Mouse (Mus musculus): ENCODE measurements around the gene Mycbpap.

Mycbpap gene

DNA sequence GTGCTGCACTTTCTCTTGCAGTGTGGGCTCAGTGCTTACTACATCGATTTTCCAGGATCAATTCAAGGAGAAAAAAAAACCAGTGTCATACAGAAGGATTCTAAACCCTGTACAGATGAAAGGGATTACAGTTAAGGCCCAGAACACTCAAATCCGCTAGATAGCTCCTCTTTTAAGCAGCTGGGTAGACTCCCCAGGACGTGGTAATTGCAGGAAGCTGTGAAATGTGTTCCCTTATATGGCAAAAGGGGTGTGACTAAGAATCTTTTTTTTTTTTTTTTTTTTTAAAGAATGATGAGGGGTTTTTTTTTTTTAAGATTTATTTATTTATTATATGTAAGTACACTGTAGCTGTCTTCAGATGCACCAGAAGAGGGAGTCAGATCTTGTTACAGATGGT lies 7.3 kb upstream of the Mycbpap start:
- no peak for DNase-seq (ENCODE audit: low spot score)

DNA sequence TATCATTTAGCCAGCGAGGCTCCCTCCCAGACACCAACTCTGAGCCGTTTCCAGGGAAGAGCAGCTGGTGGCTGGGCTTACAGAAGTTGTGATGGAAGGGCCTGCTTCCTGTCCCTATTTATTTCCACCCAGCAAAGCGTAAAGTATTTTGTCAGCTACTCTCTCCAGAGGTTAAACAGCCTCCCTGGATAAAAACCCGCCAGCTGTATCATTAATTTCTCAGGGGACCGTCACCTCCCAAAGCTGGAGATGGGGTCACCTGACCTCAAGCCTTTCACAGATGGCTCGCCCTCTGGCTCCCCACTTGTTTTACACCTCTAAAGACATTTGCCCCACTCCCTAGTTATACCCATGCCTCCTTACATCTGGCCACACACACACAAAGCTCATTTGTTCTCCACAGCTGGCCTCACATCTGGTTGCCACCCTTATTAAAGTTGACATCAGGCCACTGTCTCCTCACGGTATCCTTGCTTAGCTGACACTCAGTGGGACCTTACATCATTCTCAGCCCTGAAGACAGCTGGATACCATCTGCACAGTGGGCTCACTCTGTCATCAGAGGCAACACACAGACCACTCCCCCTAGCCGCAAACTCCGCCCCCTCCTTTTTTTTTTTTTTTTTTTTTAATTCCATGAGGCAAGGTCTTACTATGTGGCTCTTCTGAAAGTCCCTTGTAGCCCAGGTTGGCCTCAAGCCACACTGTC lies 4.8 kb upstream of the Mycbpap start:
- peak; percentile 64 for DNase-seq (ENCODE audit: low spot score)

DNA sequence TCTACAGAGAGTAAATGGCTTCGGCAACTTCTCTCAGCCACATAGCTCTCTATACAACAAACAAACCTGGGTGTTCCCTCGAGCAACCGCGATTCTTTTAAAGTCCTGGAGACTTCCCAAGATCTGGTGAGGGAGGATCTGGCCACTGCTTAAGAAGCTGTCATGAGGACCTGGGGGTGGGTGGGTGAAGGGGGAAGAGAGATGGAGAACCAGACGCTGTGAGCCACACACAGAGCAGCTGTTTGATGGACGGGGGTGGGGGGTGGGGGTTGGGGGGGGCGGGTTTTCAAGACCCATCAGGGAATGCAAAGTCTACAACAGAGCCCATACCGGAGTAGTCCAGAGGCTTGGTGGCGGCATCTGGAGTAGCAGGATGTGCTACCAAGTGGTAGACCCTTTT lies 8.1 kb downstream of the Mycbpap start:
- DNase-seq (ENCODE audit: low spot score), result no peak

DNA sequence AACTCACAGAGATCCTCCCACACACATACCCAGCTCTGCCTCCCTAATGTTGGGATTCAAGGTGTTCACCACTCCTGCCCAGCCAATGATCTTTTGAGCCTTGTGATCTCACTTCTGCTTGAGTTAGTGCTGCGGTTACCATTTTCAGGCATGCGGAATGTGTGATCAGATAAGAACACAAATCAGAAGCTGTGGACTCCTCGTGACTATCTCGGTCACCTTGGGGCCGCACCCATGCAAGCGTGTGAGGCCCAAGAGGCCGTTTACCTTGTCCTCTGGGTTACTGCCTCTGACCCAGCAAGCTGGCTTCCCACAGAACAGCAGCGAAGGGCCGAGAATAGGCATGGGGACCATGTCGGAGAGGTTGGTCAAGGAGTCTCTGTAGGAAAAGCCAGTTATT lies 12.6 kb downstream of the Mycbpap start:
- DNase-seq (ENCODE audit: low spot score), result no peak

DNA sequence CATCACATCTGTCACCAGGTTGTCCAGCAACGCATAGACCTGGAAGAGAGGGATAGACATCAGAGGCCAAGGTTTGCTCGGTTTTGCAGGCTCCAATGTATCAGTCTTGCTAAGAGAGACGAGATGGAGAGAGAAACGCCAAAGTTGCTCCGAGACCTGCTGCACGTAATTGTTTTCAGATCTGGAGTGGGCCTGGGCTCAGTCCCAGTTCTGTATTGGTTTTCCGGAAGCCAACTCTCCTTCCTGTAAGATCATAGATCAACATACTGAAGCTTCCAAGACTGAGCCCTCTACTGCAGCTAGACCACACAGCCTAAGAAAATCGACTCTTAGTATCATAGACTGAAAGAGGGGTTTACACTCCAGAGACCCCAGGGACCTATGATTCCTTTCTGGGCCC lies 20.1 kb downstream of the Mycbpap start:
- no peak for DNase-seq (ENCODE audit: low spot score)

DNA sequence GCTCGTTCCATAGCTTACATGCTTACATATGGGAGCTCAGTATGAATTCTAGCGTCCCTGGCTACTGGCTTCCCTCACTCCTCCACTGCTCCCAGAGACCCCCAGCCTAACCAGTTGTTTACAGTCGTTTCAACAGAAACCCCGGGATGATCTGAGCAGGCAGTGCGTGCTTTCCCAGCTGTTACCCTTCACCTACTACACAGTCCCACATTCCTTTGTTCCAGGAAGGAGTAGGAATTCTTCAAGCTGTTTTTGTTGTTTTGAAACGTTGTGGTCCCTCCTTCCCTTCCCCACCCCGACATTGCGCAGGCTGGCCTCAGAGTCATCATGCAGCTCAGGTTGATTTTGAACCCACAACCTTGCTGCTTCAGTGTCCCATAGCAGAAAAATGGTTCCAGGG lies 21.2 kb downstream of the Mycbpap start:
- no peak for DNase-seq (ENCODE audit: low spot score)

DNA sequence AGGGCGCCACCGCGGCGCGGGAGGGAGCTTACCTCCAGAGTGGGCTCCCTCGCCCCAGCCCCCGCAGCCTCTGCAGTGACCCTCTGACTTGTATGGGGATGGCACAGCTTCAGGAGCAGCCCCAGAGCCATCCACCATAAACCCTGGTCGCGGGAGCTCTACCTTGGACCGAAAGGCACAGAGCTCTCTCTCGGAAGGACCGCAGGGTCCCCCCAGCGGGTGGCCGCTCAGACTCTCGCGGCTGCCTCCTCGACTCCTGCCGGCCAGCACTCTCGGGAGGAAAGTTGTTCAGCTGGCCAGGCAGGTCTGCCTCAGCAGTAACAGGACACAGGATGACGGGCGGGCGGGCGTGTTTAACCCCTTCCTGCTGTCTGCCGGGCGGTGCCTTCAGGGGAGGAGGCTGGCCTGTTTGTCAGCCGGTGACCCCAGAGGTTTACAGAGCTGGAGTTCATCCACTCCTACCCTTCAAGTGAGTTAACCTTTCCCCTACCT lies 21.8 kb downstream of the Mycbpap start, which contains the start of gene Epn3:
TSS of gene Epn3 (minus strand) at position 314 of the 492 bp plus-strand sequence.
- peak; percentile 83 for DNase-seq (ENCODE audit: low spot score)

DNA sequence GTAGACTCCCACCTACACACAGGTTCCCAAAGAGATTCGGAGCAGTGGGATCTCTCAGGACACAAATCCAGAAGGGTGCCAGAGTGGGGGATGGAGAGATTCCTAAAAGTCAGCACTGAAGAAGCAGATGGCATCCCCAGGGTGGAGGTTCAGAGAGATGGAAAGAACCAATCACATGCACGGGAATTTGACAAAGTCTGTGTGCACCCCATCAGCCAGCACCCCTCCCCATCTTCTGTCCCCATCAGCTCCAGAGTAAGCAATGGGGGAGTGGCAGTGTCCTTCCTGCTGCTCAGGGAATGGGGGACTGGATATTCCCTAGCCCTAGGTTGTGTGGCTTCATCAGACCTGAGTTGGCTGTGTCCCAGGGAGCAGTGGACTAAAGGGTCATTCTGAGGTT lies 22.5 kb downstream of the Mycbpap start:
- no peak for DNase-seq (ENCODE audit: low spot score)

DNA sequence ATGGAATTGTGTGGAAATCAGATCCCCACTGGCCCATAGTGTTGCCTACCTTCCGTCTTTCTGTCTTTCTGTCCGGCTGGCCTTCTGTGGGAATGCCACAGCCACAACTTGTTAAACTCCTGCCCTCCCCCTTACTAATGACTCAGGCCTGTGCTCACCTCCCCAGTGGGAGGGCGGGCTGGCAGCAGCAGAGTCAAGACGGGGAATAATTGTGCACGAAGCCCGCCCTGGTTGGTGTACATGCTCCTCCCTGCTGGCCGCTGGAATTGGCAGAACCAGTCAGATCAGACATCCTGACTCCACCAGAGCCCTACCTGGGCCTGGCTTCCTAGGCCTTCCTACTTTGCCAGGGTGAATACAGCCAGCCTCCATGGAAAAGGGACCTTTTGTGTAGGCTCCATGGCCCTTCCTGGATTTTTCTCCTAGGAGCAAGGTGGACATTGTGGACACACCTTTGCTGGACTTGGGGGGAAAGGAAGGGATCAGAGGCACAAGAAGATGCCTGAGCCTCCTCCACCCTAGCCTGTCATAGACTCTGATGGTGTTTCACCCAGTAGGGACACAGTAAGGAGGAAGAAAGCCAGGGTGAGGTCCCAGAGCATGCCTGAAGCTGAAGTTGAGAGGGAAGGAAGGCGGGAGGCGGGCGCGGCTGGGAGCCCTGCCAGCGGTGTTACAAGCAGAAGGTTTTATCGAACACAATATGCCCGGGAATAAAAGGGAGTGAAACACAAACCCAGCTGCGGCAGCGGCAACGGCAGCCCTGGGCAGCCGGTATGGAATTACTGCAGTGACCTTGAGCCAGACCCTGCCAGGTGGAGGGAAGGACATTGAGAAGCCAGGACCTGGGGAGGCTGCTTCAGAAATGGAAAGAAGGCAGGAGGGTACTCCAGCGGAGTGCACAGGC lies 23.2 kb downstream of the Mycbpap start:
- peak; percentile 21 for DNase-seq (ENCODE audit: low spot score)

DNA sequence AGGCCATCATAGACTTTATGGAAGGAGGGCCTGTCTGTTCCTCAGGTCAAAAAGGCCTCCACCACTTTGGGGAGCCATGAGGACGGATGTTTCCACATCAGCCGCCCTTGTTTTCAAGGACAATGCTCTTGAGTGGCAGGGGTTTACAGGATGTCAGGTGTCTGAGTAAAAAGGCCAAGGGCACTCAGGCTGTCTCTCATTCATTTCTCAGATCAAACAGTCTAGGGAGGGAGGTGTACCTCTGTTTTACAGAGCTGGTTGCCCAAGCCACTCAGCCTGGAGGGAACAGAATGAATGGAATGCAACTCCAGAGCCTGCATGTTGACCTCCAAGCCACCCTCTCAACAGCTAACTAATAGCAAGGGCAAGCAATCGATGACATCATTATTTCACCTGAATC lies 26.1 kb downstream of the Mycbpap start:
- peak; percentile 35 for DNase-seq (ENCODE audit: low spot score)

DNA sequence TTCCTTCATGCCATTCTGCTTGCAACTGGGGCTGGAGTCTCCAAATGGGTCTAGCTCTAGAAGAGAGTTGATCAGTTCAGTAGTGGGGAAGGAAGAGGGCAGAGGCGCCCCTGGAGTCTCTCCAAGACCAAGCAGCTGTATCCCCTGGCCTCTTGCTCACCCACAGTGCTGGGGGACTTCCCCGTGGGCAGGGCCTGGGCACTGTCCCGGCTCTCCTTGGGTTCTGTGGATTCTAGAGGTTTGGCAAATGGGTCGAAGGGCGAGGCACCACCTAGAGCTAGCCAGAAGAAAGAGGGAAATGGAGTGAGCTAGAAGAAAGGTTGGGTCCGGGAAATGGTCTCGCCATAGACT lies 29.8 kb downstream of the Mycbpap start:
- no peak for DNase-seq (ENCODE audit: low spot score)

DNA sequence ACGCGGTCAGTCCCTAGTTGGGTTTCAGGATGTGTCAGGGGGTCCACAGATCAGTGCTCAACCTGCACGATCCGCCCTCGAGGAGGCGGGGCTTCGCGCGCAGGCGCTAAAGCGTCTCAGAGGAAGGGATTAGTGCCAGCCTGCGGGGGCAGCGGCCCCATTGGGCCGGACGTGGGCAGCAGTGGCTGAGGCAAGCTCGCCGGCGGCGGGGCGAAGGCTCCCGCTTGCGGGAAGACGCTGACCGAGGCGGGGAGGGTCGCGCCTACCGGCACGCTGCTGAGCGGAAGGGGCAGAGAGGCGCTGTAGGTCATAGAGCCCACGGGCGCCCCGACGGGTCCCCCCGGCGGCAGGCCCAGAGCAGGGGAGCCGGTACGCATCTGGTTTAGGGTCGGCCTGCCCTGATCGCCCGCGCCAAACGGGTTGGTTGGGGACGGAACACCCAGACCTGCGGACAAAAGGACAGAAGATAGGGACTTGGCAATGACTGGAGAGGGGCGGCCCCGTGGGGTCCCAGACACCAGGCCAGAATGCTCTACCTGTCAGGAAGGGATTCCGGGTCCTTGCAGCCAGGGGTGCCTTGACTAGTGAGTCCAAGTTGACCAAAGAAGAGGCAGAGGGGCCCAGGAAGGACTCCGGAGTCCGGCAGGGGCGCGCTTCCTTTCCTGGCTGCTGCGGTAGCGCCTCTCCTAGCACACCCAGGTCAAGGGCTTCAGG lies 30.4 kb downstream of the Mycbpap start:
- peak; percentile 73 for DNase-seq (ENCODE audit: low spot score)

DNA sequence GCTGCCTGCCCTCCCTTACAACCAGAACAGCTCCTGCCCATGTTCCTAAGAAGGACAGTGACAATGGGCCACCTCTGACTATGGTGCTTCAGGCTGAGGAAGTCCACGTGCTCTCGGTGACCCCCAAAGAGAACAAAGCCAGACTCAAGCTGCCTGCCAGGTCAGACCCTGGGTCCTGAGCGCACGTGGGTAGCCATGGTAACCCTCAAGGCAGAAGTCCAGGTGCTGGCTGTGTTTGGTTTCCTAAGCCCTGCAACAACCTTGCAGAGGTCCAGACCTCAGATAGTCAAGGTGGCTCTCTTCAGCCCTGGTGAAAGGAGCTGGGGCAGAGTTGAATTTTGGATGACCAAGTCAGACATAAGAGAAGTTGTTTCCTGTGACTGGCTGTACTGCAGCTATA lies 31.8 kb downstream of the Mycbpap start:
- DNase-seq (ENCODE audit: low spot score), result no peak

DNA sequence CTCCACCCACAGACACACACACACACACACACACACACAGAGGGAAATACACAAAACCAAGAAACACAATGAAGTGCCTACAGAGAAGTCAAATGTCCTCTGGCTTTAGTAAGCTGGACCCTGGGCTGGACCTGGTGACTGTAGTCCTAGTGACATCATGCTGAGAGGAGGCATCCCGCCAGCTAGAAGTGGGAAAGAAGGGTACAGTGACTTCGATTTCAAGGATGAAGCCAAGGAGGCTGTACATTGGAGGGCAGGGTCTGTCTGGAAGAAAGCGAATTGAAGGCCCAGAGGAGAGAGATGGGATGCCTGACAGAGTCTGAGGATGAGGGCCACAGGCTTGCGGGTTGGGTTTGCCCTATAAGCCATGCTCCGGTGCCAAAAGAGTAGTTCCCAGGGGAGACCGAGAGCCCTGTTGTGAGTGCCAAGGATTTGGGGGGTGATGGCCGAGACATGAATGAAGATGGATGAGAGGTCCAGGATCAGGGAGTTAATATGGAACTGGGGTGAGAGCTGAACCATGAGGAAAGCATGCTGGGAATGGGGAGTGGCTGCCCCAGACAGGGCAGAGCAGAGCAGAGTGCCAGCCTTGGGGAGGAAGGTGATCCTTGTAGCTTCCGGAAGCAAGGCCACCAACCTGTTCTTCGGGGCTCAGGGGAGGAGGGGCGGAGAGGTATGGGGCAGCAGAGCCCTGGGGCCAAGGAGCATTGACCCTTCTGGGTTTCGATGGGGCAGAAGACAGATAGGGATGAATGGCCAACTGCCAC lies 32.6 kb downstream of the Mycbpap start:
- no peak for DNase-seq (ENCODE audit: low spot score)

DNA sequence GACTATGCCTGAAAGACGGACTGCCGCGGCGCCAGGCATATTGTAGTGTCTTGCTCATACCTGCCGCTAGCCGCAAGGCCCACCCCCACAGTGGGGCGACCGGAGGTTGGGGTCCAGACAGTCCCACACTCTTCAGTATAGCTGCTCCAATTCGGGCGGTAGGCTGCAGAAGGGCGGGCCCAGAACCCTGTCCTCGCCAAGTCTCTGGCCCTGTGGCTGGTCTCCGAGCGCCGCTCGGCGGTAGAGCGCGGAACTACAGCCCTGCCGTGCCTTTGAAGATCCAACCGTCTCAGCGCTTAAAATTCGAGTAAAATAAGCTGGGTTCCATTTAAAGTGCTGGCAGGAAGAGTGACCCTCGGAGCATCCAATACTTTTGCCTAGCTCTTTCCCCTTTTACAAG lies 35.5 kb downstream of the Mycbpap start, which contains the start of gene Spata20:
TSS of gene Spata20 (minus strand) at position 179 of the 400 bp plus-strand sequence.
- peak; percentile 82 for DNase-seq (ENCODE audit: low spot score)

DNA sequence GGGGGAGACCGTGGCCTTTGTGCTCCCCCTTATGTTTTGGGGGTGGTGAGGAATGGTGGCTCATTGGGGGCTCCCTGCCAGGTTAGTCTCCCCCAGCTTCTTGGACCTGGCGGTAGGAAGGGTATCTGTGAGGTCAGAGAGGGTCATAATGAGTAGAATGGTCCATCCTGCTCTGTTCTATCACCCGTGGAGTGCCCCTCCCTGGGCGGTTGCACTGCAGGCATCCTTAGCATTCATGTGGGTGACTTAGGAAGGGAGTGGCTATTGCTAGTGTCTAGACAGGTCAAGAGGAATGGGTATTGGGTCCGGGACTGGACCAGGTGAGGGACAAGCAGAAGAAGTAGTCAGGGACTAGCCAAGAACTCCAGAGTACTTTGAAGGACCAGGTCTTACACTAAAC lies 36.3 kb downstream of the Mycbpap start:
- DNase-seq (ENCODE audit: low spot score), result peak; percentile 3

DNA sequence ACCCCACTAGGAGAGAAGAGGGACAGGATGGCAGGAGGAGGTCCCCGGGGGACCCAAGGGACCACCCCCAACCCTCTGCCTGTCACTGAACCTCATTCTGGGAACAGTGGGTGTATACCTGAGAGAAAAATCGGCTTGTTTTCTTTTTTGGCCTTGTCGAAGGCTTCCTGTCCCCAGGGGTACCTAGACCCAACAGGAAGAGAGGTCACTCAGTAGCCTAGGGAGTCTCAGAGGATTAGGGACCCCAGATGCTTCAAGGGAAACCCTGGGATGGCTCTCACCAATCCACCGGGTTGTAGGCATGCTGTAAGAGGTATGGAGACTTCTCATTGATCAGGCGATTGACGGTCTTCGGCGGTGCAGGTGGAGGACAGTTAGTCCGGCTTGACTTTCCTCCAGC lies 36.9 kb downstream of the Mycbpap start:
- DNase-seq (ENCODE audit: low spot score), result no peak

DNA sequence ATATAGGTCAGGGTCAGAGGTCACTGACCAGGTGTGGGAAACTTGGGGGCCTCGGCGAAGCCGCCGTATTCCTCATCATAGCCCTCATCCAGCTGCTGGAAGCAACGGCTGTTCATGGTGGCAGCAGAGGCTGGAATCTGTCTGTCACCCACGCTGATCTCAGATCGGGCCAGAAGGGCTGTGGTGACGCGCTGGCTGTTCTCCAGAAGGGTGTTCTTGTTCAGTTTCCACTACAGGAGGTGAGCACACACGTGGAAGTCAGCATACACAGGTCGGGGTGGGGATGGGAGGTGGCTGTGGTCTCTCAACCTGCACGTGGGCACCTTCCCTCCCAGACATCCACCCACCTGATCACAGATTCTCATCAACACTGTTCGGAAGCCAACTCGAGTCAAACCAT lies 37.6 kb downstream of the Mycbpap start:
- DNase-seq (ENCODE audit: low spot score), result no peak

DNA sequence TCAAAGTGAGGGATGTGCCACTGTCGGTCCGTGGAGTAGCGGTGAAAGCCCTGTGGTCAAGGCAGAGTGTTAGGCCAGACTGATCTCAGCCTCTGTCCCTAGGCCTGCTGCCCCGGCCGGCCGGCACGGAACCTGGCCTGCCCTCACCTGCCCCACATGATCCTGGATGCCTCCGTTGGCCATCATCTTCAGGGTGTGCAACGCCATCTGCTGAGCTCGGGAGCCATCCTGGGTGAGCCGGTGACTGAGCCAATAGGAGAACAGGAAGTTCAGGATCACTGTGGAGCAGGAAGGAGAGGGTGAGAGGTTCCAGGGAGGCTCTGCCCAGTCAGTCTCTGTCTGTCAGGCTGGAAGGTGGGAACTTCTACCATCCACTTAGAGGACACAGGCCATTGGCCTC lies 38.1 kb downstream of the Mycbpap start:
- DNase-seq (ENCODE audit: low spot score), result no peak

DNA sequence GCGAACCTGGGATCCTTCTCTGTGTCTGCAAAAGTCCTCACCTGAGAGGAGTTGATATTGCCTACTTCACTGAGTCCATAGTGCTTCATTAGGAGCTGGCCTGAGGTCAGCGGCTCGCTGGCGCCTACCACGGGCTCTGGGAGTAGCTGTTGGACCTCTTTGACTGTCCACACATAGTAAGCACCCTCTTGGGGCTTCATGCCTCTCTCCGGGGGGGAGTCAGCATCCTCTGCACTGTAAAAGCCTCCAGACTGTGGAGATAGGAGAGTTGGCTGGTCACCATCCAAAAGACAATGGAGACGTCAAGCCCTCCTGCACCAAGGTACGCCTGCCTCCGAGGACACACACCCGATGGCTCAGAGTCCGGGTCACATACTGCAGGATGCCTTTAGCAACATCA lies 38.8 kb downstream of the Mycbpap start:
- no peak for DNase-seq (ENCODE audit: low spot score)

DNA sequence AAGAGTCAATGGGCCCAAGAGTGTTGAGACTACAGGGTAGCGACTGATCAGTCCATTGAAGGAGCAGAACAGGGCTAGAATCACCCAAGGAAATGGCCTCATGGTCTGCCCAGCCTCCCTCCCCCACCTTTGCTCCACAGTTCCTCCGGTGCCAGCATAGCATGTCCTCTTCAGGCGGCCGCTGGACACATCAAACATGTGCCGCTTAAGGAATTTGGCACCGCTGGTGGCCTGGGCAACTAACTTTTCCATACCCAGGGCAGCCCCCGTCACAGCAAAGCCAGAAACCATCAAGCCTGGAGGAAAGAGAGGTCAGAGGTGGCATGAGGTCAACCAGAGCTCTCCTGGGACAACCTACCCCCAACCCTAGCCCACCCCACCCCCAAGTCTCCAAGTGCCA lies 39.6 kb downstream of the Mycbpap start:
- no peak for DNase-seq (ENCODE audit: low spot score)

DNA sequence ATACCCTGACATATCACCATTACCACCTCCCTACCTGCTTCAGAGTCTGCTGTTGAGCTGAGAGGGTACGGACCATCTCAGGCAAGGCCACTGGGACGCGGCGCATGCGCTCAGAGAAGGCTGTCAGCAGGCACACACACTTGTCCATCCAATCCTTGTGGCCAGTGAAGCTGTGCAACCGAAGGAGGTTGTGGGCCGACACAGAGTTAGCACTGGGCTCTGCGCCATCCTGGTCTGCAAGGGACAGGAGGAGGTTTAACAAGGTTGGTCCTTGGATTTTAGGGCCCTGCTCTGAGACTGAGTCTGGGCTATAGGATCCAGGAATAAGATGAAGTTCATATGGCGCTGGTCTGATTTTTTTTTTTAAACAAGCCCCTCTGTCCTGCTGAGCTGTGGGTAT lies 41.2 kb downstream of the Mycbpap start:
- DNase-seq (ENCODE audit: low spot score), result no peak
